Mouse (Mus musculus) lung, adult 2 months (tissue): ENCODE data around the gene Efemp1.

ENCODE experiments used
- CTCF ChIP-seq: fragments of 200-500 bp; IDR thresholded peaks from 2 replicates; pipeline ENCODE4 v1.5.1; 2011; ENCODE audit warnings: mild to moderate bottlenecking, low read length, control low read depth; ENCODE audit not compliant: insufficient read depth
- POLR2A ChIP-seq: fragments of 200-500 bp; IDR thresholded peaks from 2 replicates; pipeline ENCODE4 v1.6.1; 2011; ENCODE audit warnings: low read depth, mild to moderate bottlenecking, control low read depth, low read length, borderline replicate concordance; ENCODE audit errors: extremely low read depth

DNA sequence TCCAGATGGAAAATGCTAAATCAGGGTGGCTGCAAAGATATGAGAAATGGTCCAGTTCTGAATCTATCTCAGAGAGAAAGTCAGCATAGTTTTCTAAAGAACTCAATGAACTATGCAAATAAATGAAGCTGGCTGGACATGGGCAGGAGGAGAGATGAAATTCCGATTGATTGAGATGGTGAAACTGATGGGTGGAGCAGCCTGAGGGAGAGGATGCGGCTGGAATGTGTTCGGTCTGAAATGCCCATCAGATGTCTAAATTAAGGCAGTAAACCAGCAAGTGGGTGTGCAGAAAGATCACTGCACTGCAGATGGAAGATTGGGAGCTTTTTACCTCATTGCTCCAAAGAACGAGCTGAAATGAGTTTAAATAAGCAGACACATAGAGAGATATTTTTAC is 1.4 kb upstream of the Efemp1 start:
- no peak for TF ChIP-seq CTCF
- no peak for TF ChIP-seq POLR2A
